Mouse (Mus musculus): ENCODE measurements around the gene Ccdc127. TPM values are rescaled to one million over a fixed set of nuclear protein-coding genes. Genes with fewer than 3 reads are reported as not detected.

The Ccdc127 gene
- polyA plus RNA-seq, 1 experiment from 2014 or later, result 67.6 TPM

MicroRNAs within 50 kb of the gene (microRNA counts, 519-probe panel; counts per million panel counts)
- microRNA mmu-miR-692, result not detected

Small RNA genes lying within 50 kb of the gene (microRNA-seq; reads per million reads assigned to microRNA genes)
- not detected for gene Mir692-3

Other genes with a start within 250 kb of the Ccdc127 start
- not detected in 2 replicates for gene Slc9a3, start 228.9 kb upstream of the Ccdc127 start, polyA plus RNA-seq (2016; fragmentation: Nextera tagmentation; extraction: Ambion mirVana)
- gene Exoc3, start 141.6 kb upstream of the Ccdc127 start, polyA plus RNA-seq (2016; fragmentation: Nextera tagmentation; extraction: Ambion mirVana), result 80.6 and 87.3 TPM in 2 replicates
- 1.4 and 2.0 TPM in 2 replicates for gene Ahrr, start 58.0 kb upstream of the Ccdc127 start, polyA plus RNA-seq (2016; fragmentation: Nextera tagmentation; extraction: Ambion mirVana)
- 105 and 114 TPM in 2 replicates for gene Pdcd6, start 32.7 kb upstream of the Ccdc127 start, polyA plus RNA-seq (2016; fragmentation: Nextera tagmentation; extraction: Ambion mirVana)
- gene Sdha, start within 50 bp of the Ccdc127 start, polyA plus RNA-seq (2016; fragmentation: Nextera tagmentation; extraction: Ambion mirVana), result 231 and 233 TPM in 2 replicates
- not detected in 2 replicates for gene Lrrc14b, start 13.7 kb downstream of the Ccdc127 start, polyA plus RNA-seq (2016; fragmentation: Nextera tagmentation; extraction: Ambion mirVana)
- 3.1 and 3.2 TPM in 2 replicates for gene Zfp72, start 40.5 kb downstream of the Ccdc127 start, polyA plus RNA-seq (2016; fragmentation: Nextera tagmentation; extraction: Ambion mirVana)
- gene Ftl1-ps1, start 49.4 kb downstream of the Ccdc127 start, polyA plus RNA-seq (2016; fragmentation: Nextera tagmentation; extraction: Ambion mirVana), result 87.6 and 99.5 TPM in 2 replicates
- 19.5 and 20.4 TPM in 2 replicates for gene Zfp825, start 143.7 kb downstream of the Ccdc127 start, polyA plus RNA-seq (2016; fragmentation: Nextera tagmentation; extraction: Ambion mirVana)